Mouse (Mus musculus): ENCODE results near the gene Cfap61. TPM values are rescaled to one million over a fixed set of nuclear protein-coding genes. Genes with fewer than 3 reads are reported as not detected.

The Cfap61 gene
- total and polyA plus RNA-seq, 3 experiments, result 0.13 TPM; not detected in 2

- Histone ChIP-seq H3K4me1 (ENCODE audit: control insufficient read depth in 1 of 2, insufficient read depth in 2 of 2, low read length in 2 of 2) (no peaks in the 10 kb centered on the region), H3K9ac (ENCODE audit: control insufficient read depth, low read depth, low read length, poor library complexity, severe bottlenecking) (no peak overlapping the region), H3K9me3 (replicated peaks; ENCODE audit: insufficient read depth, low read length) (no peaks in the 10 kb centered on the region), H3K36me3 (ENCODE audit: control insufficient read depth in 1 of 2, insufficient read depth in 2 of 2, low read length in 2 of 2) (no peaks in the 10 kb centered on the region), H3K27ac (ENCODE audit: control insufficient read depth, low read depth, low read length) (no peak overlapping the region), H3K79me2 (ENCODE audit: control insufficient read depth, insufficient read depth, low read length, poor library complexity) (no peaks in the 10 kb centered on the region), H3K27me3 (ENCODE audit: control insufficient read depth in 1 of 2, insufficient read depth in 2 of 2, low read length in 2 of 2) (peaks cover 0 to 3% of the 10 kb centered on the region in 2 experiments; a peak in 1 of 4 replicates), H3K4me3 (ENCODE audit: control insufficient read depth in 1 of 2, insufficient read depth in 1 of 2, low read depth in 2 of 2, low read length in 2 of 2) (no peak overlapping the region)
- no peak for DNase-seq (ENCODE audit: low read depth, low spot score)
- TF ChIP-seq JUND (IDR thresholded peaks at IDR 0.05; ENCODE audit: low read depth, low read length), result no peak
- TF ChIP-seq MEF2A (IDR thresholded peaks at IDR 0.05; ENCODE audit: extremely low read depth, insufficient replicate concordance, low read depth, low read length, poor library complexity, severe bottlenecking), result no peak
- TF ChIP-seq ELF1 (IDR thresholded peaks at IDR 0.05; ENCODE audit: low read depth, low read length), result no peak
- no peak for TF ChIP-seq HCFC1 (IDR thresholded peaks at IDR 0.05; ENCODE audit: low read depth, low read length)
Observed at GRCm38 (mm10) chr2:146107980-146108379, 173.4 kb downstream of the Cfap61 start.

- no peaks in the 10 kb centered on the region for H3K79me2 ChIP-seq (ENCODE audit: control insufficient read depth, insufficient read depth, low read length, poor library complexity)
- H3K9ac ChIP-seq (ENCODE audit: control insufficient read depth, low read depth, low read length, poor library complexity, severe bottlenecking), result no peak overlapping the region
- no peaks in the 10 kb centered on the region for H3K36me3 ChIP-seq (ENCODE audit: control insufficient read depth in 1 of 2, insufficient read depth in 2 of 2, low read length in 2 of 2)
- DNase-seq (ENCODE audit: low read depth, low spot score), result no peak
- no peak overlapping the region for H3K27ac ChIP-seq (ENCODE audit: control insufficient read depth, low read depth, low read length)
- H3K27me3 ChIP-seq (ENCODE audit: control insufficient read depth in 1 of 2, insufficient read depth in 2 of 2, low read length in 2 of 2), result peaks cover 0 to 3% of the 10 kb centered on the region in 2 experiments; a peak in 1 of 4 replicates
- no peaks in the 10 kb centered on the region for H3K9me3 ChIP-seq (replicated peaks; ENCODE audit: insufficient read depth, low read length)
- TF ChIP-seq ETS1 (IDR thresholded peaks at IDR 0.05; ENCODE audit: low read depth, low read length) (no peak), GABPA (IDR thresholded peaks at IDR 0.05; ENCODE audit: low read depth, low read length) (no peak), KAT2A (conservative IDR thresholded peaks at IDR 0.05; ENCODE audit: low read depth, low read length) (no peak), ELF1 (IDR thresholded peaks at IDR 0.05; ENCODE audit: low read depth, low read length) (no peak), GATA1 (IDR thresholded peaks at IDR 0.05; ENCODE audit: low read depth, low read length) (no peak), ZMIZ1 (IDR thresholded peaks at IDR 0.05; ENCODE audit: low read depth, low read length) (no peak), CHD2 (IDR thresholded peaks at IDR 0.05; ENCODE audit: low read length) (no peak), SIN3A (IDR thresholded peaks at IDR 0.05; ENCODE audit: low read length) (no peak)
- no peak overlapping the region for H3K4me3 ChIP-seq (ENCODE audit: control insufficient read depth in 1 of 2, insufficient read depth in 1 of 2, low read depth in 2 of 2, low read length in 2 of 2)
- H3K4me1 ChIP-seq (ENCODE audit: control insufficient read depth in 1 of 2, insufficient read depth in 2 of 2, low read length in 2 of 2), result no peaks in the 10 kb centered on the region
Observed at GRCm38 (mm10) chr2:146109921-146110320, 175.3 kb downstream of the Cfap61 start.

- TF ChIP-seq ETS1 (IDR thresholded peaks at IDR 0.05; ENCODE audit: low read depth, low read length), result no peak
- no peak for TF ChIP-seq MEF2A (IDR thresholded peaks at IDR 0.05; ENCODE audit: extremely low read depth, insufficient replicate concordance, low read depth, low read length, poor library complexity, severe bottlenecking)
- TF ChIP-seq GABPA (IDR thresholded peaks at IDR 0.05; ENCODE audit: low read depth, low read length), result no peak
- TF ChIP-seq CTCF (IDR thresholded peaks at IDR 0.05 in 2 of 3, conservative IDR thresholded peaks at IDR 0.05 in 1 of 3; ENCODE audit: control insufficient read depth in 1 of 3, insufficient read depth in 1 of 3, low read depth in 2 of 3, low read length in 3 of 3, poor library complexity in 1 of 3, severe bottlenecking in 1 of 3), result no peak
- no peak for TF ChIP-seq POLR2A (IDR thresholded peaks at IDR 0.05; ENCODE audit: control insufficient read depth in 1 of 2, insufficient read depth in 1 of 2, low read depth in 1 of 2, low read length in 2 of 2, poor library complexity in 1 of 2)
- TF ChIP-seq EP300 (IDR thresholded peaks at IDR 0.05; ENCODE audit: low read depth in 1 of 2, low read length in 2 of 2), result no peak
- no peak for TF ChIP-seq TBP (IDR thresholded peaks at IDR 0.05; ENCODE audit: low read depth, low read length)
- no peak for TF ChIP-seq ZKSCAN1 (IDR thresholded peaks at IDR 0.05; ENCODE audit: low read depth, low read length)
- no peak for TF ChIP-seq CHD2 (IDR thresholded peaks at IDR 0.05; ENCODE audit: low read length)
- TF ChIP-seq RAD21 (IDR thresholded peaks at IDR 0.05; ENCODE audit: low read depth, low read length), result no peak
- TF ChIP-seq JUND (IDR thresholded peaks at IDR 0.05; ENCODE audit: low read depth, low read length), result no peak
- TF ChIP-seq POLR2AphosphoS5 (IDR thresholded peaks at IDR 0.05; ENCODE audit: borderline replicate concordance, low read depth, low read length), result no peak
- no peak for TF ChIP-seq USF2 (IDR thresholded peaks at IDR 0.05; ENCODE audit: borderline replicate concordance in 1 of 2, insufficient read depth in 1 of 2, low read depth in 1 of 2, low read length in 2 of 2)
- TF ChIP-seq ZMIZ1 (IDR thresholded peaks at IDR 0.05; ENCODE audit: low read depth, low read length), result no peak
- TF ChIP-seq SMC3 (IDR thresholded peaks at IDR 0.05; ENCODE audit: low read depth, low read length), result no peak
- TF ChIP-seq MAZ (IDR thresholded peaks at IDR 0.05; ENCODE audit: low read depth, low read length), result no peak
- no peak for TF ChIP-seq ZNF384 (IDR thresholded peaks at IDR 0.05; ENCODE audit: low read depth, low read length)
- TF ChIP-seq TCF12 (IDR thresholded peaks at IDR 0.05; ENCODE audit: low read depth, low read length), result no peak
- Histone ChIP-seq H3K9me3 (replicated peaks; ENCODE audit: insufficient read depth, low read length) (no peaks in the 10 kb centered on the region), H3K27ac (ENCODE audit: control insufficient read depth, low read depth, low read length) (no peak overlapping the region), H3K9ac (ENCODE audit: control insufficient read depth, low read depth, low read length, poor library complexity, severe bottlenecking) (no peak overlapping the region), H3K27me3 (ENCODE audit: control insufficient read depth in 1 of 2, insufficient read depth in 2 of 2, low read length in 2 of 2) (no peaks in the 10 kb centered on the region), H3K79me2 (ENCODE audit: control insufficient read depth, insufficient read depth, low read length, poor library complexity) (no peaks in the 10 kb centered on the region), H3K4me1 (ENCODE audit: control insufficient read depth in 1 of 2, insufficient read depth in 2 of 2, low read length in 2 of 2) (no peaks in the 10 kb centered on the region), H3K36me3 (ENCODE audit: control insufficient read depth in 1 of 2, insufficient read depth in 2 of 2, low read length in 2 of 2) (no peaks in the 10 kb centered on the region), H3K4me3 (ENCODE audit: control insufficient read depth in 1 of 2, insufficient read depth in 1 of 2, low read depth in 2 of 2, low read length in 2 of 2) (no peak overlapping the region)
- DNase-seq (ENCODE audit: low read depth, low spot score), result no peak
Observed at GRCm38 (mm10) chr2:146116282-146116681, 181.7 kb downstream of the Cfap61 start.

Data from MEL (cell line).